Mouse (Mus musculus) ES-E14 (cell line): Measurements from ENCODE around the gene Ebpl.

Experiments used
- CHD2 ChIP-seq: IDR thresholded peaks from 2 replicates; pipeline ENCODE4 v1.6.1; 2014; ENCODE audit warnings: mild to moderate bottlenecking, low read depth, low read length, inconsistent platforms
- HCFC1 ChIP-seq: IDR thresholded peaks from 2 replicates; pipeline ENCODE4 v1.6.1; 2012; ENCODE audit warnings: low read length, inconsistent platforms, borderline replicate concordance; ENCODE audit not compliant: insufficient read depth
- MAFK ChIP-seq: IDR thresholded peaks from 2 replicates; pipeline ENCODE4 v1.6.1; 2014; ENCODE audit warnings: mild to moderate bottlenecking, low read depth, low read length, inconsistent platforms; ENCODE audit not compliant: insufficient read depth
- ZC3H11A ChIP-seq: IDR thresholded peaks from 2 replicates; pipeline ENCODE4 v1.6.1; 2012; ENCODE audit warnings: low read depth, mild to moderate bottlenecking, inconsistent platforms, low read length, borderline replicate concordance
- ZNF384 ChIP-seq: IDR thresholded peaks from 2 replicates; pipeline ENCODE4 v1.6.1; 2012; ENCODE audit warnings: low read depth, low read length, inconsistent platforms

DNA sequence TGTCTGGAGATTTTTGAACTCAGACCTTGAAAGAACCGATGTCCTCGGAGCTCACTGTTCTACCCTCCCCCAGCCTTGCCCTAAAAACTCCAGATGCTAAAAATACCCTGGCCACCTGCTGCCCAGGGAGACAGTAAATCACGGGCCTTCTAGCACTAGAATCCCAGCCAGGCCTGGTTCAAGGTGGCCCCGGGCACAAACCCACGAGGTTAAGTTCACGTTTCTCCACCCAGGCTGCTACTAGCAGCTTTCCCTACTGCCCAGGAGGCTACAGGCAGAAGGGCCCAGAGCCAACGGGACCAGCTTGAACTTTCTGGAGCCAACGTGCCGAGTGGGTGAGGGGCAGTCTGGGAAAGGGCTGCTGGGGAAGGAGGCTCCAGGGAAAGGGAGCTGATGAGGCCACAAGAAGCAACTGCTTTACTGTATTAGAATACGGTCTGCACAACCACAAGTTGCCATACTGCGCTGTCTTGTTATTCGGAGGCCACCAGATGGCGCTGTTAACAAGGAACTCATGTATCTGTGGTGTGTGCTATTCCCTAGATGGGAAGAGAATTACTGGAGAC is 29.2 kb downstream of the Ebpl start:
- no peak for TF ChIP-seq CHD2
- TF ChIP-seq HCFC1 = no peak
- TF ChIP-seq MAFK = no peak
- TF ChIP-seq ZC3H11A = peak; percentile 57; the same call in 1 of the 2 replicates
- TF ChIP-seq ZNF384 = no peak
